21 mouse cellular contexts compared by ENCODE assay signal in genomic region chr6:37936498-37936897, GRCm38 (mm10).
A peak's percentile ranks its signal among the peaks of the same experiment; 100 is the strongest.
DNase-seq lines count a peak whose midpoint lies in the region; ATAC-seq and TF ChIP-seq lines count a peak whose summit lies in the region.
"Had no signal": no experiment of that assay in that cellular context is flagged by ENCODE, and none has a peak within 500 bp of the region (broad histone marks: within the 10 kb centered on the region; RNA-seq: fewer than 3 reads in every experiment).

No protein-coding gene starts in this region.

- peak; percentile 48 for DNase-seq in hindbrain, embryonic 10.5 days (ENCODE audit: low spot score)
- no peak for DNase-seq in hindbrain, embryonic 14.5 days (ENCODE audit: low spot score)
- peak; percentile 94 for DNase-seq in ES-CJ7 (ENCODE audit: low read depth, low spot score)
- DNase-seq in embryo, embryonic 10.5 days (ENCODE audit: low spot score): peak; percentile 53
- no peak for DNase-seq in thymus, postnatal 14 days
- DNase-seq in adrenal gland, postnatal 10 days: no peak
- no peak for DNase-seq in stomach, postnatal 0 days (ENCODE audit: low spot score)
- DNase-seq: cerebellum, adult 11-12 months; cerebellum, postnatal 36 days; heart, adult 11 months; liver, embryonic 13.5 days; right cerebral cortex, adult 18-20 months had no signal

- H3K27ac ChIP-seq in hindbrain, embryonic 10.5 days: peak overlapping the region; percentile 53; the same call in 1 of the 2 replicates
- no peak overlapping the region for H3K27ac ChIP-seq in hindbrain, embryonic 14.5 days
- H3K27ac ChIP-seq in forebrain, embryonic 16.5 days (ENCODE audit: low read length): no peak overlapping the region
- H3K27ac ChIP-seq in stomach, postnatal 0 days (replicated peaks): no peak overlapping the region
- H3K27ac ChIP-seq: kidney, postnatal 0 days; layer of hippocampus, adult 2 months; limb, embryonic 12.5 days; liver, embryonic 13.5 days; lung, embryonic 15.5 days had no signal

- H3K4me2 ChIP-seq in hindbrain, embryonic 14.5 days (replicated peaks): no peak overlapping the region
- no peak overlapping the region for H3K4me2 ChIP-seq in forebrain, embryonic 16.5 days (ENCODE audit: low read length)
- no peak overlapping the region for H3K4me2 ChIP-seq in stomach, postnatal 0 days (replicated peaks; ENCODE audit: low read depth)
- H3K4me2 ChIP-seq: limb, embryonic 12.5 days; liver, embryonic 13.5 days; lung, embryonic 15.5 days had no signal

- no peak overlapping the region for H3K4me3 ChIP-seq in hindbrain, embryonic 10.5 days
- H3K4me3 ChIP-seq in hindbrain, embryonic 14.5 days (replicated peaks; ENCODE audit: low read length): no peak overlapping the region
- H3K4me3 ChIP-seq in forebrain, embryonic 16.5 days (replicated peaks; ENCODE audit: low read length): no peak overlapping the region
- no peak overlapping the region for H3K4me3 ChIP-seq in stomach, postnatal 0 days (ENCODE audit: low read depth, low read length)
- H3K4me3 ChIP-seq: layer of hippocampus, adult 2 months; limb, embryonic 12.5 days; liver, embryonic 13.5 days; lung, embryonic 15.5 days; myocyte had no signal

- 22% methylated on average over 6 of the region's 6 CpGs for WGBS in hindbrain, embryonic 10.5 days
- 12% methylated on average over 6 of the region's 6 CpGs for WGBS in hindbrain, embryonic 14.5 days
- WGBS in forebrain, embryonic 16.5 days: 13% methylated on average over 6 of the region's 6 CpGs
- 75% methylated on average over 6 of the region's 6 CpGs for WGBS in stomach, postnatal 0 days

- no peaks in the 10 kb centered on the region for H3K27me3 ChIP-seq in hindbrain, embryonic 10.5 days (ENCODE audit: insufficient read depth, poor library complexity, severe bottlenecking)
- H3K27me3 ChIP-seq in hindbrain, embryonic 14.5 days (ENCODE audit: control insufficient read depth, insufficient read depth, low read length): no peaks in the 10 kb centered on the region
- no peaks in the 10 kb centered on the region for H3K27me3 ChIP-seq in forebrain, embryonic 16.5 days (replicated peaks; ENCODE audit: control insufficient read depth, insufficient read depth, low read length)
- no peaks in the 10 kb centered on the region for H3K27me3 ChIP-seq in stomach, postnatal 0 days (ENCODE audit: control insufficient read depth, insufficient read depth, low read length)
- H3K27me3 ChIP-seq: CH12.LX; limb, embryonic 12.5 days; liver, embryonic 13.5 days; lung, embryonic 15.5 days; Patski had no signal

- no peak overlapping the region for H3K9ac ChIP-seq in hindbrain, embryonic 14.5 days
- H3K9ac ChIP-seq in forebrain, embryonic 16.5 days (replicated peaks; ENCODE audit: low read depth, low read length): no peak overlapping the region
- H3K9ac ChIP-seq in stomach, postnatal 0 days (ENCODE audit: low read length): no peak overlapping the region
- H3K9ac ChIP-seq: limb, embryonic 12.5 days; liver, embryonic 13.5 days; lung, embryonic 15.5 days had no signal

- TF ChIP-seq EP300 in stomach, postnatal 0 days (optimal IDR thresholded peaks at IDR 0.05): no peak

- TF ChIP-seq CTCF in stomach, postnatal 0 days (IDR thresholded peaks at IDR 0.05; ENCODE audit: low read depth): no peak

- peaks cover 53% of the 10 kb centered on the region for H3K36me3 ChIP-seq in hindbrain, embryonic 10.5 days
- peaks cover 23% of the 10 kb centered on the region for H3K36me3 ChIP-seq in hindbrain, embryonic 14.5 days (replicated peaks; ENCODE audit: control insufficient read depth, insufficient read depth)
- peaks cover 5% of the 10 kb centered on the region; the same call in 1 of the 2 replicates for H3K36me3 ChIP-seq in forebrain, embryonic 16.5 days (ENCODE audit: control insufficient read depth, insufficient read depth)
- peaks cover under 1% of the 10 kb centered on the region; the same call in 1 of the 2 replicates for H3K36me3 ChIP-seq in stomach, postnatal 0 days (ENCODE audit: control insufficient read depth, insufficient read depth, low read length)

- H3K9me3 ChIP-seq in hindbrain, embryonic 10.5 days: no peaks in the 10 kb centered on the region
- no peaks in the 10 kb centered on the region for H3K9me3 ChIP-seq in hindbrain, embryonic 14.5 days (ENCODE audit: control insufficient read depth, low read length)
- H3K9me3 ChIP-seq in forebrain, embryonic 16.5 days (ENCODE audit: control insufficient read depth, low read length): no peaks in the 10 kb centered on the region
- H3K9me3 ChIP-seq in stomach, postnatal 0 days (ENCODE audit: control insufficient read depth, low read length): no peaks in the 10 kb centered on the region
- H3K9me3 ChIP-seq: limb, embryonic 12.5 days; liver, embryonic 13.5 days; lung, embryonic 15.5 days had no signal

- ATAC-seq in hindbrain, embryonic 14.5 days (ENCODE audit: low FRiP score): no peak
- 0 out of 2 replicates have a peak, but pooled peaks have one; percentile 36 for ATAC-seq in forebrain, embryonic 16.5 days
- no peak for ATAC-seq in stomach, postnatal 0 days (ENCODE audit: low FRiP score, low TSS enrichment)
- ATAC-seq: intestine, postnatal 0 days; Patski had no signal

- peaks cover 27% of the 10 kb centered on the region for H3K4me1 ChIP-seq in hindbrain, embryonic 10.5 days (replicated peaks)
- H3K4me1 ChIP-seq in hindbrain, embryonic 14.5 days (replicated peaks; ENCODE audit: control insufficient read depth, insufficient read depth, low read length): no peaks in the 10 kb centered on the region
- H3K4me1 ChIP-seq in forebrain, embryonic 16.5 days (replicated peaks; ENCODE audit: control insufficient read depth, insufficient read depth, low read length): no peaks in the 10 kb centered on the region
- H3K4me1 ChIP-seq in stomach, postnatal 0 days (replicated peaks; ENCODE audit: control insufficient read depth, insufficient read depth): no peaks in the 10 kb centered on the region
- H3K4me1 ChIP-seq: limb, embryonic 12.5 days; liver, embryonic 13.5 days; lung, embryonic 15.5 days had no signal

Comparison
In these comparisons a context has a peak if more than half of its experiments do, and no peak if none do; other contexts are left out.
1. DNase-seq: peak in hindbrain, embryonic 10.5 days (single experiment), ES-CJ7 (single experiment) and embryo, embryonic 10.5 days (single experiment); none in hindbrain, embryonic 14.5 days (single experiment), thymus, postnatal 14 days (single experiment), adrenal gland, postnatal 10 days (single experiment) and stomach, postnatal 0 days (single experiment).